ENCODE assay signal across 8 mouse cellular contexts in the genomic region with DNA sequence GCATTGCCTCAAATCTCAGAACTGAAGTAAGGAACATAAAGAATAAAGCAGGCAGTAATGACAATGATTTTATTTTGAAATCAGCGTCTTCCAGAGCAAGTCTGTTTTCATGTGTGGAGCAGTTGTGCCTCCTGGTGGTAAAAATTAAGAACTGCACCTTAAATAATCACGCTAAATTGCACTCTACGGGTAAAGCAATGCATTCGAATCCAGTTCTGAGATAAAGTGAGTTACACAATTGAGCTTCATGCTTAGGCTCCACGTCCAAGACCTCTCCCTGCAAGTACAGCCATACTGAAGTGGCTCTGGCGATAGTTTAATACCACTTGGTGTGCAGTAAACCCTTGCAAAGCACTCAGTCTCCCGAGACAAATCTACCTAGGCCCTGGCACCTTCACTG.
DNase-seq lines count a peak whose midpoint lies in the region; ATAC-seq and TF ChIP-seq lines count a peak whose summit lies in the region.

No protein-coding gene starts in this region.

- 26% methylated on average over 7 of the region's 7 CpGs for WGBS in liver, adult 2 months
- WGBS in liver, embryonic 12.5 days (ENCODE audit: insufficient replicate concordance): 22% methylated on average over 7 of the region's 7 CpGs
- 20% methylated on average over 7 of the region's 7 CpGs for WGBS in lung, embryonic 14.5 days

- no peaks in the 10 kb centered on the region for H3K9me3 ChIP-seq in liver, embryonic 12.5 days (replicated peaks)
- no peaks in the 10 kb centered on the region for H3K9me3 ChIP-seq in lung, embryonic 14.5 days (ENCODE audit: low read depth, low read length)

- H3K4me2 ChIP-seq in liver, embryonic 12.5 days: no peak overlapping the region
- no peak overlapping the region for H3K4me2 ChIP-seq in lung, embryonic 14.5 days

- TF ChIP-seq POLR2A in liver, adult 2 months (IDR thresholded peaks at IDR 0.05; ENCODE audit: extremely low read depth, insufficient read depth, low read length): no peak

- H3K79me2 ChIP-seq in liver, adult 2 months (ENCODE audit: control insufficient read depth, insufficient read depth, low read length): no peaks in the 10 kb centered on the region

- no peak overlapping the region for H3K9ac ChIP-seq in liver, adult 2 months (ENCODE audit: low read depth, low read length)
- H3K9ac ChIP-seq in liver, embryonic 12.5 days: no peak overlapping the region
- H3K9ac ChIP-seq in lung, embryonic 14.5 days: no peak overlapping the region

- peak; percentile 55 for TF ChIP-seq CTCF in liver, adult 2 months (IDR thresholded peaks at IDR 0.05; ENCODE audit: low read depth, low read length)
- TF ChIP-seq CTCF in lung, embryonic 14.5 days (IDR thresholded peaks at IDR 0.05; ENCODE audit: low read depth): peak; percentile 87

- no peaks in the 10 kb centered on the region for H3K4me1 ChIP-seq in liver, adult 2 months (ENCODE audit: control insufficient read depth, insufficient read depth, low read length)
- no peaks in the 10 kb centered on the region for H3K4me1 ChIP-seq in liver, embryonic 12.5 days
- H3K4me1 ChIP-seq in lung, embryonic 14.5 days (ENCODE audit: insufficient read depth): no peaks in the 10 kb centered on the region

- no peak overlapping the region for H3K4me3 ChIP-seq in liver, adult 2 months (ENCODE audit: insufficient read depth, low read depth, low read length)
- H3K4me3 ChIP-seq in liver, embryonic 12.5 days: no peak overlapping the region
- no peak overlapping the region for H3K4me3 ChIP-seq in lung, embryonic 14.5 days (ENCODE audit: low read depth, low read length)

- ATAC-seq in liver, embryonic 12.5 days: no peak
- ATAC-seq in lung, embryonic 14.5 days (ENCODE audit: insufficient read depth): no peak

- no peaks in the 10 kb centered on the region for H3K36me3 ChIP-seq in liver, adult 2 months (ENCODE audit: control insufficient read depth, insufficient read depth, low read length)
- H3K36me3 ChIP-seq in liver, embryonic 12.5 days: no peaks in the 10 kb centered on the region
- no peaks in the 10 kb centered on the region for H3K36me3 ChIP-seq in lung, embryonic 14.5 days (ENCODE audit: insufficient read depth)

- peak; percentile 16 for DNase-seq in cerebellum, adult 8-10 months
- DNase-seq in cerebellum, adult 11 months: no peak
- DNase-seq in liver, adult 2 months (ENCODE audit: extremely low read depth, low read depth, low spot score): peak; percentile 55
- DNase-seq in R1 (ENCODE audit: low read depth, low spot score): peak; percentile 65
- DNase-seq in forelimb bud, embryonic 11.5 days (ENCODE audit: low read depth, low spot score): peak; percentile 67
- peak; percentile 88 for DNase-seq in lung, embryonic 14.5 days
- no peak for DNase-seq in spleen, postnatal 10 days (ENCODE audit: low spot score in 2 of 2)

- H3K27me3 ChIP-seq in liver, adult 2 months (ENCODE audit: control insufficient read depth, insufficient read depth, low read length): no peaks in the 10 kb centered on the region
- H3K27me3 ChIP-seq in liver, embryonic 12.5 days (replicated peaks): peaks cover 42% of the 10 kb centered on the region
- no peaks in the 10 kb centered on the region for H3K27me3 ChIP-seq in lung, embryonic 14.5 days (ENCODE audit: insufficient read depth, low read length)

- no peak overlapping the region for H3K27ac ChIP-seq in liver, adult 2 months (replicated peaks; ENCODE audit: insufficient read depth, low read depth, low read length)
- H3K27ac ChIP-seq in liver, embryonic 12.5 days: no peak overlapping the region
- no peak overlapping the region for H3K27ac ChIP-seq in lung, embryonic 14.5 days (ENCODE audit: low read depth)

Comparison
In these comparisons a context has a peak if more than half of its experiments do, and no peak if none do; other contexts are left out.
1. DNase-seq: peak in cerebellum, adult 8-10 months (single experiment), liver, adult 2 months (single experiment), R1 (single experiment), forelimb bud, embryonic 11.5 days (single experiment) and lung, embryonic 14.5 days (single experiment); none in cerebellum, adult 11 months (single experiment) and spleen, postnatal 10 days (0 of 2).